Mouse (Mus musculus): ENCODE data around the gene Sipa1l1. TPM values are rescaled to one million over a fixed set of nuclear protein-coding genes. Genes with fewer than 3 reads are reported as not detected.
"Not testable (repeated sequence)": the region's sequence is repeated elsewhere in the genome, so short reads cannot be mapped to it uniquely, and the experiment has no call there.

The Sipa1l1 gene
- total RNA-seq, 2 experiments from 2014 or later: 26.9 to 29.9 TPM

DNA sequence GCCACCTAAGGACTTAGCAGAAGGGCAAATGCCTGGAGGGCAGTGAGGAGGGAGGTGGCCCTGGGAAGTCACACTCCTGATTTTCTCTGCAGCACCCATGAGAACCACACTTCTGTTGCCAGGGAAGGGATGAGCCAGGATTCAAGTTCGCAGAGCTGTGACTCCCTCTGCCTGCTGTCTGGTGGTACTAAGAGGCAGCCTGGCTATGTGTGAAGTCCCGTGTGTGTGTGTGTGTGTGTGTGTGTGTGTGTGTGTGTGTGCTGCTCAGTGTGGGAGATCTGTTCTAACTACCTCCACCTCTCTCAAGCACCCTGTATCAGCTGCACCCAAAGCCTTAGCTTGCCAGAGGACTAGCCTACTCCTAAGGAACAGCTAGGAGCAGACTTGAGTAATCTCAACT lies 298.5 kb downstream of the Sipa1l1 start:
- no peak for ATAC-seq (replicated peaks; ENCODE audit: poor library complexity)

GRCm38 (mm10) chr12:82468416-82468815 lies 299.3 kb downstream of the Sipa1l1 start:
- no peak for ATAC-seq (replicated peaks; ENCODE audit: poor library complexity)

DNA sequence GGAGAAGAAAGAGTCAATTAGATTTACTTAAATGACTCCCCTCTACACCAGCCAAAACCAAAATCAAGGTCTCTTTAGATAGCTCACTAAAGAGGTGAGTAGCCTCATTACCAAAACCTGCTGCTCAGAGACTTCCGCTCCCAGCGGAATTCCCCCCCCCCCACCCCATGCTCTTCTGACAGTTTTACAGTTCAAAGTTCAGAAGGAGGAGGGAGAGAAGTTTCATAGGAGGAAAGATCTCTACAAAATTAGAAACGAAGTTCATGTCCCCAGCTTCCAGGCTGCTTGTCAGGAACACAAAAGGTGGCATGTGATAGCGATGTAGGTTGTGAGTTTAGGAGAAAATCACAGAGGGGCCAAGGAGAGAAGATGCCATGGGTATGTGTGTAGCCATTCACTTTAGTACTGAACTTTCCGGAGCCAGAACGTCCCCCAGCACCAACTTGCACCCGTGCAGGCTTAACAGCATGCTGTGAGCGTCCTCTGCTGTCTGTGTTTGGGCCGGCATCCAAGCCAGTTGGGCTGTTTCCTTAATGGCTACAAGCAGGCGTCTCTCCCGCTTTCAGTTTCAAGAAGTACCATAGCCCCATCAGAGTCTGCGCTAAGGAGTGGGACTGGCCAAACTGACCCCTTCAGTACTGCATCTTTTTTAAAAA lies 300.7 kb downstream of the Sipa1l1 start:
- peak; percentile 87 for ATAC-seq (replicated peaks; ENCODE audit: poor library complexity)

DNA sequence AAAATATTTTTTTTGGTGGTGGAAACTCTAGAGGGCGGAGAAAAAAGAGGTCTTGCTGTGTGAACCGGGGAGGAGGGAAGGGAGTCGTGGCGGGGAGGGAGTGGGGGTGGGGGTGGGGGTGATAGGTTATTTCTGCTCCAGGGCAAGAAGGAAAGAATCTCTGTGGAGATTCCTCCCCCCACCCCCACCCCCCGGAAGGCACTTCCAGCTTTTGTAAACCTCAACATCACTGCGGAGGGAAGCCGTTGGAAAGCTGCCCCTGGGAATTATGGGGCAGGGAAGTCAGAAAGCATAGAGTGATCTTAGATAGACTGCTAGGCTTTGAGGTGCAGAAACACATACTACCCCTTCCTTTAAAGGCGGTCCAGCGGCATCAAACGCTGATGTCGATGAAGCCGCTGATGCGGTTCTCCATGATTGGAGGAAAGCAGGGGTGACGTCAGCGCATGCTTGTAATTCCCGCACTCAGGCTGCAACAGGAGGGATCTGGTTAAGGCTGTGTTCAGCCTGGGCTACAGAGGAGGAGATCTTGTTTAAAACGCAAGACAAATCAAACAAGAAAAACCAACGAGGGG lies 301.3 kb downstream of the Sipa1l1 start:
- peak; percentile 66 for ATAC-seq (replicated peaks; ENCODE audit: poor library complexity)

DNA sequence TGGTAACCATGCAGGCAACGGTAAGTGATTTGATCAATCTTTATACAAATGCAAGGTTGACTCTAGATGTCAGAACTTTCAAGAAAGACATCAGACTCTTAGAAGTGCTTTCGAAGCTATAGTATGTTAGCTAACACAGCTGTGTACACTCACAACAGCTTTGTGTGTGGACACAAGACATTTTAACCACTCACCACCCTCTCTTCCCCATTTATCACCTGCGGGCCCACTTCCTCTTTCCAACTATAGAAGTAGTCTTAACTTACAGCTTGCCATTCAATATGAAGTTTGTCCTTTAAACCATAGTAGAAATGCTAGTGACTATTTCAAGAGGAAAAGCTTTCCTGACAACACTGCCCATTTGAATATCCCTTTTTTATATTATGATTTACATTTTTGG lies 303.7 kb downstream of the Sipa1l1 start:
- ATAC-seq (replicated peaks; ENCODE audit: poor library complexity): 0 out of 2 replicates have a peak, but pooled peaks have one; percentile 29

DNA sequence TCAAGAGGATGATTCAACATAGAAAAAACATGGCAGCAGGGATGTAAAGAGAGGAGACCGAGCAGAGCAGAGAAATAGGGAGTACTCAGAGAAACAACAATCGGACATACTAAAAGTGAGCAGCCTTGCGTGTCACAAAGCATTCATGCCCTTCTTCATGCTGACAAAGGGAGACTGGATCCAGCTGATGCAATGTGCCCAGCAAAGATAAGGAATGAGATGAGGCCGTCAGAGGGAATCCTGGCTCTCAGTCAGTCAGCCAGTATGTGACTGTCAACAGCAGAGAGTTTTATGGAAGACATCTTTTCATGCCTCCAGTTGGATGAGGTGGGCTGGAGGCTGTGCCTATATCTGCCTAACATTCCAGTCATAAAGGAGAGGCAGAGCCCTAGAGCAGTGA lies 304.1 kb downstream of the Sipa1l1 start:
- peak; percentile 37 for ATAC-seq (replicated peaks; ENCODE audit: poor library complexity)

- ATAC-seq (replicated peaks; ENCODE audit: poor library complexity): no peak
Observed at GRCm38 (mm10) chr12:82474409-82474808, 305.3 kb downstream of the Sipa1l1 start.

- ATAC-seq (replicated peaks; ENCODE audit: poor library complexity): no peak
Observed at GRCm38 (mm10) chr12:82476028-82476427, 306.9 kb downstream of the Sipa1l1 start.

DNA sequence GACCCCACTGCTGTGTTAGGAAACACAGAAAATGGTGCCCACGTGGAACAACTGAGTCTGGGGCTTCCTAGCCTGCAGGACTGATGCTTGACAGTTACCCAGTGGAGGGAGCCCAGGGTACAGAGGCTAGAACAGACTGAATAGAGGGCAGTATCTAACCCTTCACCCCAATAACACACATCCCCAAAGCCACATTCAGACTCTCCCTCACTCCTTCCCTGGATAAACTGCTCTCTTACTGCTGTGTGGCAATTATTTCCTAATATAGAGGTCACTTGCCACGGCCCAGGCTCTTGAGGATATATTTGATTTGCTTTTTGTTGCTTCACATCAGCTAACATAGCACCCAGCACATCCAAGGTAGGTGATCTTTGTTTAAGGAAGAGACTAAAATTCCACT lies 307.5 kb downstream of the Sipa1l1 start:
- ATAC-seq (replicated peaks; ENCODE audit: poor library complexity): no peak

DNA sequence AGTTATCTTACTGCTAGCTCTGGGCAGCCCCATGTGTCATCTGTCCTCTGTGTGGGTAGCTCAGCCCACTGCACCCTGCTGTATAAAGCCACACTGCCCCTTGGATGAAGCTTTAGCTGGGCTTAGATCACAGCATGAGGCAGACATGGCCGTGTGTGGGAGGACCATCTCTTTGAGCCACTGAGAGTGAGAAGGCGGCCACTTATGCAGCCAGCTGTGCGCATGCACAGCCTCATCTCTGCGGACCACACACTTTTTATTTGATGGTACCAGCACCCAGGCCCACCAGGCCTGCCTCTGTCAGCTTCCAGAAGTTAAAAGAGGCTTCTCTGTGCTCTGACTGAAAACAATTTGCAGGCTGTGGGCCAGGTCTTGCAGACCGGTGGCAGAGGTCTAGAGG lies 308.7 kb downstream of the Sipa1l1 start:
- ATAC-seq (replicated peaks; ENCODE audit: poor library complexity): no peak

DNA sequence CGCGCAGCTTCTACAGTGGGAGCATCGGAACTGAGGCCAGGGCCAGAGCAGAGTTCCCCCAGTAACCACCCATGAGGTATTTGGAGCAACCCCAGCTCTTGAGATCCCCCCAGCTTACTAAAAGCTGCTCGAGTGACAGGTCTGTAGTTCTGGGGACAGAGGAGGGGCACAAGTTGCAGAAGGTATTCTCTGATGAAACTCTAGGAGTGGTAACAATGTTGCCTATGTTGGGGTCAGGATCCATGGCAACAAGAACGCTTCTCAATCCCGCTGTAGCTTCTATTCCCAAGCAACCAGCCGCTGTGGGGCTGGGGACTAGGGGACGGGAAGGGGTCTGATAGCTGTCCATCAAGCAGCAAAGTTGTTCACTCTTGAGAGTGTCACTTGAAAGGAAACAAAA lies 309.1 kb downstream of the Sipa1l1 start:
- no peak for ATAC-seq (replicated peaks; ENCODE audit: poor library complexity)

DNA sequence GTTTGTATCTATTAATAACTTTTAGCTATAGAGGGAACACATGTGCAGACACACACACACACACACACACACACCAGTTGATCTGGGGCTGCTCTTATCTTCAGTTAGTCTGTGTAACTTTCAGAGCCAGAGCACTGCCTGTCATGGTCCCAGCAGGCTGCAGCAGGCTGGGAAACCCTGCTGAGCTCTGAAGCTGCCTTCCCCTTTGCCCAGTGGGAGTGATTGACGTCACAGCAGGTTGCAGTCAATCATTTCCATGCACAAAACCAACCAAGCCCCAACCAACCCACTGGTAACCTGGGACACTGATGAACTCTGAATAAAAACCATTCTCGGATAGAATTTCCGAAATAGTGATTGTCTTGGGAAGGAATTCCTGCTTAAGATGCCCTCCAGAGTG lies 310.3 kb downstream of the Sipa1l1 start:
- no peak for ATAC-seq (replicated peaks; ENCODE audit: poor library complexity)

DNA sequence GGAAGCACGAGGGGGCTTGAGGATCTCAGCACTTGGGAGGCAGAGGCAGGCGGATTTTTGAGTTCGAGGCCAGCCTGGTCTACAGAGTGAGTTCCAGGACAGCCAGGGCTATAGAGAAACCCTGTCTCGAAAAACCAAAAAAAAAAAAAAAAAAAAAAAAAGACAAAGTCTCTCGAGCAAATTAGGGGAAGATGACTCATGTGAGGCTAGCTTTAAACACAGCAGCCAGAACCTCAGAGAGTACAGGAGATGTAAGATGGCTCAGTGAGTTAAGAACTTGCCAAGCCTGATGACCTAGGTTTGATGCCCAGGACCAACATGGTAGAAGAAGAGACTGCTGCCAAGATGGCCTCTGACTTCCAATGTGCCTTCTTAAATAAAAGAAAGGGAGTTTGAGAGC lies 311.3 kb downstream of the Sipa1l1 start:
- ATAC-seq (replicated peaks; ENCODE audit: poor library complexity): not testable (repeated sequence)

DNA sequence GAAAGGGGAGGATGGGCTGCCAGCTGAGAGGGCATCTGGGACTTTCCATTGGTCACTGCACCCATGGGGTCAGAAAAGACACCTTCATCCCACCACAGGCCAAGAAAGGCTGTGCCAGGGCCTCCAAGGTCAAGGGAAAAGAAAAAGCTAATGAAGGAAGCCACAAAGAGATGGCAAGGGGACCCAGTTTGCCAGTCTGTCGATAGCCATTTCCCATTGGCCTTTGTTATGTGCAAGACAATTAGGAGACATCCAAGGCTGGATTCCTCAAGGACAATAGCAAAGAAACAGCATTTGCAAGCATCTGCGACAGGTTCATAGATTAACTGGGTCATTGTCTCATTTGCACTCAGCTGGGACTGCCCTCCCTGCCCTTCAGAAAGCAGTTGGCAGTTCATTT lies 316.3 kb downstream of the Sipa1l1 start:
- ATAC-seq (replicated peaks; ENCODE audit: poor library complexity): no peak

DNA sequence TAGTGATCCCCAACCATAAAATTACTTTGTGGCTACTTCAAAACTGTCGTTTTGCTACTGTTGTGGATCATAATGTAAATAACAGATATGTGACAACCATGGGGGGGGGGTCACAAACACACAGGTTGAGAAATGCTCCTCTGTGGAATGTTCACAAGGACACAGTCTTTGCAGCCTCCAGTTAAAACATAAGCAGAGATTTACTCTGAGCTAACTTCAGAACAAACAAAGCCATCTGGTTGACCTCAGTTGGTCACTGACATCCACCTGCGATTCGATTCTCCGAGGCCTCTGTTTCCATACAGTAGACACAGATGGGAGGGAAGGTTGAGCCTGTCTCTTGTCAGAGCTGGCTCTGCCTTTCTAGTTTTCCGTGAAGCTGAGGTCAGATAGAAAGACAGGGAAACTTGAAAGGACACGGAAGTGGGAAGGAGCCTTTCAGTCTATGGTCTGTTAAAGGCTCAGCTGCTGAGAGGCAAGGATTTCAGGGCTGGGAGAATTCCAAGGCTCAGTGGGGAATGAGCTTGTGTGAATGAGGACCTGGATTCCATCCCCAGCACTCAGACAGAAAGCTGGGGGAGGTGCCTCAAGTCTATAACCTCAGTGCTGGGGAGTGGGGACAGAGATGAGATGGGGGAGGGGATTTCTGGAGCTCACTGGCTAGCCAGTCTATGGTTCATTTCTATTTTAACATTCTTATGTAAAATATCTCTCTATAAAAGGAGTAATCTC lies 317.9 kb downstream of the Sipa1l1 start:
- ATAC-seq (replicated peaks; ENCODE audit: poor library complexity): no peak

GRCm38 (mm10) chr12:82489093-82489492 lies 320.0 kb downstream of the Sipa1l1 start:
- peak; percentile 77 for ATAC-seq (replicated peaks; ENCODE audit: poor library complexity)

- ATAC-seq (replicated peaks; ENCODE audit: poor library complexity): no peak
Observed at GRCm38 (mm10) chr12:82489621-82490020, 320.5 kb downstream of the Sipa1l1 start.

DNA sequence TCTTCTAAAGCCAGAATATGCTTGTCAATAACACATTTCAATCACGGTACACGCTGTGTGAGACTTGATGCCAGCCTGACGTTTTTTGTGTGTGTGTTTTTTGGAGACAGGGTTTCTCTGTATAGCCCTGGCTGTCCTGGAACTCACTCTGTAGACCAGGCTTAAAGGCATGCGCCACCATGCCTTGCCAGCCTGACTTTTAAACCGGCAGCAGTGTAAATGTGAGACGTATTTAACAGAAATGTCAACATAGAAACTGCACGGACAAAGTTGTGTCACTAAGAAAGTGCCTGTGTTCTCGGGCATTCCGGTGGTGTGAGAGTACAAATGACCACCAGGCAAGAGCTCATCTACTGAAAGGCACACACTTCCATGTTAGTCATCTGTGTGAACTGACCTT lies 323.3 kb downstream of the Sipa1l1 start:
- ATAC-seq (replicated peaks; ENCODE audit: poor library complexity): no peak

GRCm38 (mm10) chr12:82493260-82493659 lies 324.1 kb downstream of the Sipa1l1 start:
- ATAC-seq (replicated peaks; ENCODE audit: poor library complexity): not testable (repeated sequence)

DNA sequence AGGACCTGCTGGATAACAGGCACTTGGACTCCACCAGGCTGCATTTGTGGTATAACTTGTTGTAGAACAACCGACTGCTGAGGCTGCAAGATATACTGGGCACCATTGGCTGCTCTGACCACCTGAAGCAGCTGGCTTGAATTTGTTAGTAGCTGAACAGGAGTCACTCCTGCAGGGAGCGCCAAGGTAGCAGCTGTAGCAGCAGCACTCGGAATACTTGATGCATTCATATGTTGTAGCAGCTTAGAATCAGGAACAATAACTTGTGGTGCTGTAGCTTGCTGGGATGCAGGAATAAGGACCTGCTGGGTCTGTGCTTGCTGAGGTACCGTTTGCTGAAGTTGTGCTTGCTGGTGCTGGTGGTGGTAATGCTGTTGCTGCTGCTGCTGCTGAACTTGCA lies 326.8 kb downstream of the Sipa1l1 start:
- ATAC-seq (replicated peaks; ENCODE audit: poor library complexity): no peak

DNA sequence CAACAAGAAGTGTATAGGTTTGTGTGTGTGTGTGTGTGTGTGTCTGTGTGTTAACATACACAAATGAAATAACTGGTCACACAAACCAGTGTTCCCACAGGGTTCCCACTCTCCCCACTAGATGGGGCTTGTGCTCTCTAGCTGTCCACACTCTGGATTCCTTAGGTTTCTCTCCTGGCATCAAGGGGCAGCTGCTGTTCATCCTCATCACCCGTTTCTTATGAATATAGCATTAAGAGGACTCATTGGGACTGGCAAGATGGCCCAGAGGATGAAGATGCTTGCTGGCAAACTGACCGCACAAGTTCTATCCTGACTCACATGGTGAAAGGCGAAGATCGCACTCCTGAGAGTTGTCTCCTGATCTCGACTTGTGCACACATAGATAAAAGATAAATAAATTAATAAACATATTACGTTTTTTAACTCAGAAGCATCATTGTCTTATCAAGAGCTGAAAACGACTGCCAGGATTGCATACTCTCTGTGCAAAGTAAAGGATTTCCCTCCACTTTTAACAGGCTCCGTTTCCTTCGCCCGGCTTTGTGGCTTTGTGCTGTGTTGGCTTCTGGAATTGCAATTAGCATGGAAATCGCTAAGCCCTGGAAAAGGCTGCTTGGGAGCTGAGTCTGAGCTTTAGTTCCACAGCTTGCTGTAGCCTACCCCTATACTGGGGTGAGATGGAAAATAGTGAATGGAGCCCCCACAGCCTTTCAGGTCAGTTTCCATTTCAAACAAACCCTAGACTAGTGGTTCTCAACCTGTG lies 328.9 kb downstream of the Sipa1l1 start:
- no peak for ATAC-seq (replicated peaks; ENCODE audit: poor library complexity)

GRCm38 (mm10) chr12:82498701-82499100 lies 329.6 kb downstream of the Sipa1l1 start:
- no peak for ATAC-seq (replicated peaks; ENCODE audit: poor library complexity)
